Mouse (Mus musculus): Measurements from ENCODE around the gene H2-Ab1.

Gene H2-Ab1

DNA sequence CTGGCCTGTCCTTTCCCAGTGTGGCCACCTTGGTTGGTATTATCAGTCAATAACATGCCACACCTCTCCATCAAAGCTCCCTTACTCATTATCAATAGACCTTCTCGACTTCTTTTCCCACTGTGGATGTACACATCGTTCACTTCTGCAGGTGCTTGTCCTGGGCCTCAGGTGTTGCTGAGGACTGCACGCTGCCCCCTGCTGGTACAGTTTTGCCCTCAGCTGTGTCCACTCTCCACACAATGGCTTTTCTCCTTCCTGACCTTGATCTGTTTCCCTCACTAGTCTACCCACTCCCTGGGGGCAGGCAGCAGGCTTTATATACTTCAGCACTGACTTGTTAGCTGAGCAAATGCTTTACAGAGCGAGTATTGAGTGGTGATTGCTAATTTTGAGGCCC lies 28.4 kb downstream of the H2-Ab1 start:
- DNase-seq (ENCODE audit: low spot score), result peak; percentile 25

DNA sequence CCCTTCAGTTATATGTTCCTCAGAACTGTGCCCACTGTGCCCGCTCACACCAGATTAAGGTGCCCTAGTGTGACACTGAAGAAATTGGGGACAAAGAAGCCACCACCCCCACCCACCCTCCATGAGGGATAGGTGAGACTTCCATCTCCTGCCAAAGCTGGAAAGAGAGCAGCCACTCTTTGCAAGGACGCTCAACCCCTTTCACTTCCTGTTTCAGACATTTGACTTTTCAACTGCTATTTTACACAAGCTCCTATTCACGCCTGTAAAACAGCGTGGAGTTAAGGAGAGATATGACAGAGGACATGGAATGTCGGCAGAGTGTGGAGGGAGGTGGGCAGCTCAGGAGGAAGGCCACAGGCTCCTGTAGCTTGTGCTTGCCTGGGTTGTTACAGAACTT lies 29.0 kb downstream of the H2-Ab1 start:
- no peak for DNase-seq (ENCODE audit: low spot score)

DNA sequence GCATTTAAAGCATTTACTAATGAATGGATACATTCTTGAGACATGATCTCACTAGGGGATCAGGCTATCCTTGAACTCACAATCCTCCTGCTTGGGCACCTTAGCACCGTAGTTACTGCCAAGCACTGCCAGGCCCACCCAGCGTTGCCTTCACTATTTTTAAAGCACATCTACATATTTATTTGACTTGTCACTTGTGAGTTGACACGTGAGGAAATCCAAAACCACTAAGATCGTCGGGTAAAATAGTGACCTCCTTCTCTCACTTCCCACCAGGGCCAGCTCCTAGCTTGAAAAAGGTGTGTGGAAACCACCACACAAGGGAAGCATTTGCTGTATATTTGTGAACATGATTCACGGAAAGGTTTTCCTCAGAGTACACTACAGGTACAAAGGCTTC lies 29.5 kb downstream of the H2-Ab1 start:
- DNase-seq (ENCODE audit: low spot score), result no peak

DNA sequence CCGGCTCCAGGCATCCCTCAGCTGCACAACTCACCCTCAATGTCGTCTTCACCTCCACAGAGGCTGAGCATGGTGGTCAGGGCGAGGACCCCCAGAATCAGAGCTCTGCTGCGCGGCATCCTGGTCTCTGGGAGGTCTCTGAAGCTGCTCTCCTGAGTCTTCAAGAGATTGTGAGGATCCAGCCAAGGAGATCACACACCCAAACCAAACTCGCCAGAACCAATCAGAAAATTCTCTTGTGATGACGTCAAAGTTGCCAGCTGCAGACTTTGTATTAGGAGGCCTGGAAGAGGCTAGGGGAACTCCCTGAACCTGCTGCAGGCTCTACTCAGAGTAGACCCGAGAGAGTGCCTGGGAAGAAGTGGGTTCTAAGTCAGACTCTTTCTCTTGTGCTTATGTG lies 30.2 kb downstream of the H2-Ab1 start, which contains the start of gene H2-Aa:
Gene H2-Aa (minus strand): TSS at position 176 of the 400 bp plus-strand sequence.
- peak; percentile 77 for DNase-seq (ENCODE audit: low spot score)

DNA sequence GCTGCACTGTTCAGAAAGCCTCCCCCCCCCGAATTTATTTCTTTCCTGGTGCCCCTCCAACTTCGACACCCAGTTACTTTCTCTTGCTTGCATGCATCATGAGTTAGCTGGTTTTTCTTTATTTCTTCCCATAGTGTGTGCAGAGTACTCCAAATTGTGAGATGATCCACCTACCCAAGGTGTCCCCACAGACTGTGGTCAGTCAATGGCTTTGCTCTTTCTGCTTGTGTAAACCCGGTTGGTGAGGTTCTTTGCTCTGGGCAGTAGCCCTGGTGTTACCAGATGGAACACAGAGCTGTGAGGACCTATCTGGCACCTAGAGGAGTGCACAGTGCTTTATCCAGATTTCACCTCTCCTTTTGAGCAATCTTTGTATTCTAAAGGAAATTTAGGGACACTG lies 30.6 kb downstream of the H2-Ab1 start:
- no peak for DNase-seq (ENCODE audit: low spot score)

DNA sequence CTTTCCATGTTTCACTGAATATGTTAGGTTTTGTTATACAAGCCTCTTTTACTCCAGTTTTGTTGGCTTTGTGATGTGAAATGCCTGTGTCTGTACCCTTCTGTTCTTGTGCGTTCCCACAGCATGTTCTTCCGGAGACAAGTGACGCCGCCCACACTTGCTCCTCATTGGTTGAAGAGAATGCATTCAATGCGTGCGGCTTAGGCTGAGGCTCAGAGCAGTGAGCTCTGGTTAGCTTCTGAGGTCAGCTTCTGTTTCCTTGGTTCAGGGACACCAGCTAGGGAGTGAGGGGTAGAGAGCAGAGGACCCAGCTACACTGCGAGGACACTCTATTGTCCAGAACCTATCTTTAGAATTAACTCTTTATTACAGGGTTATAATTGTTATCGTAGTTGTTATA lies 34.1 kb downstream of the H2-Ab1 start:
- peak; percentile 79 for DNase-seq (ENCODE audit: low spot score)

DNA sequence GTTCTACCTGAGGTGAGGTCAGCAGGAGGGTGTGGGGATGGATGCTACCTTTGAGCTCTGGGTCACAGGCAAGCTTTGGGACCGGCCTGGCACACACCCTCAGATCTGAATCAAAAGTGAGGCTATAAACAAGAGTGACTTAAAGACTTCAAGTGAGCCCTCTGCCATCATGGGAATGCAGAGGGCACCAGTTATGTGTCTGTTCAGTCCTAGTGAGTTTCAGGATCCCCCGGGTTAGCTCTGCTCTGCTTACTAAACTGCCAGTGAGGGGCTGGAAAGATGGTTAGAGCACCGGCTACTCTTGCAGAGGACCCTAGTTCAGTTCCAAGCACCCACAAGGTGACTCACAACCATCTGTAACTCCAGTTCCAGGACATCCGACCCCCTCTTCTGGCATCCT lies 35.1 kb downstream of the H2-Ab1 start:
- DNase-seq (ENCODE audit: low spot score), result no peak

DNA sequence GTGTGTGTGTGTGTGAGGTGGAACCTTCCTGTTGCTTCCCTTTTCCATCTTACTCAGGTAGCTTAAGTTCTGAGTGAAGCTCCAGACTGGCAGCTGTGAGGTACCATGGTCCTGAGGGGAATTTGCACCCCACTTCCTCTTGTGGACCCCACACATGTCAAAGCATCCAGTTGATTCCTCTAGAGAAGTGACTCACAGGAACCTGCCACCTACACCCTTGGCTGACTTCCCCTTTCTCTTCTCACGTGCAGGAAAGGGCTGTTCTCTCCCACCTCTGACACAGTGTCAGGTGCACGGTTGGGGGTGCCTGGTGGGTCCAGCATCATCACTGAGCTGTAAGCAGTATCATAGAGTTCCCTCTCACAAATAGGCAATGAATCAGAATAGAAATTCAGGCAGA lies 36.0 kb downstream of the H2-Ab1 start:
- DNase-seq (ENCODE audit: low spot score), result no peak

DNA sequence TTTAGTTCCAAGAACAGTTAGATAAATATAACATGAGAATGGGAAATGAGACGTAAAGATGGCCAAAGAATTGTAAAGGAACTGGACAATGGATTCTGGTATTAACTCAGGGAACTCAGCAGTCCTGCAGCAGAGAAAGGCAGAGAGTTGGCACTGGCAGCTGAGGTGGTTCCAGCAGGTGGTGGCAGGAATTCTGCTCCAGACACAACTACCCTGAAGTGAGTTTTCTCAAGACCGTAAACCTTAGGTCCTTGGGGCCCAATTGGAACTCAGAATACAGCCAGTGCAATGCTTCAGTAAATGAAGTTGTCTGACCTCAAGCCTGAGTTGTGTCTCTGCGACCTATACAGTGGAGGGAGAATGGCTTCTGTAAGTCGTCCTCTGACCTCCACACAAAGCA lies 36.8 kb downstream of the H2-Ab1 start:
- DNase-seq (ENCODE audit: low spot score), result no peak

DNA sequence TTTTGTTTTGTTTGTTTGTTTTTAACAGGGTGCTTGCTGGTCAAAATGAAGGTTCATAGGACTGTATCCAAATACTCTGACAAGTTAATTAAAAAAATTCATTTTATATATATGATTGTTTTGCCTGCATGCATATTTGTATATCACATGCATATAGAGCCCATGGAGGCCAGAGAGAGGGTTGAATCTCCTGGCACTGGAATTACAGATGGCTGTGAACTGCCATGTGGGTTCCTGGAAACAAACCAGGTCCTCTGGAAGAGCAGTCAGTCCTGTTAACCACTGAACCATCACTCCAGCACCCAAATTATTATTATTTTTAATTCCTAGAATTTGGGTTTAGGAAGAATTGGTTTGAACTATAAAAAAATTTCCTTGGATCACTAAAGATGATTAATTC lies 37.8 kb downstream of the H2-Ab1 start:
- DNase-seq (ENCODE audit: low spot score), result no peak

DNA sequence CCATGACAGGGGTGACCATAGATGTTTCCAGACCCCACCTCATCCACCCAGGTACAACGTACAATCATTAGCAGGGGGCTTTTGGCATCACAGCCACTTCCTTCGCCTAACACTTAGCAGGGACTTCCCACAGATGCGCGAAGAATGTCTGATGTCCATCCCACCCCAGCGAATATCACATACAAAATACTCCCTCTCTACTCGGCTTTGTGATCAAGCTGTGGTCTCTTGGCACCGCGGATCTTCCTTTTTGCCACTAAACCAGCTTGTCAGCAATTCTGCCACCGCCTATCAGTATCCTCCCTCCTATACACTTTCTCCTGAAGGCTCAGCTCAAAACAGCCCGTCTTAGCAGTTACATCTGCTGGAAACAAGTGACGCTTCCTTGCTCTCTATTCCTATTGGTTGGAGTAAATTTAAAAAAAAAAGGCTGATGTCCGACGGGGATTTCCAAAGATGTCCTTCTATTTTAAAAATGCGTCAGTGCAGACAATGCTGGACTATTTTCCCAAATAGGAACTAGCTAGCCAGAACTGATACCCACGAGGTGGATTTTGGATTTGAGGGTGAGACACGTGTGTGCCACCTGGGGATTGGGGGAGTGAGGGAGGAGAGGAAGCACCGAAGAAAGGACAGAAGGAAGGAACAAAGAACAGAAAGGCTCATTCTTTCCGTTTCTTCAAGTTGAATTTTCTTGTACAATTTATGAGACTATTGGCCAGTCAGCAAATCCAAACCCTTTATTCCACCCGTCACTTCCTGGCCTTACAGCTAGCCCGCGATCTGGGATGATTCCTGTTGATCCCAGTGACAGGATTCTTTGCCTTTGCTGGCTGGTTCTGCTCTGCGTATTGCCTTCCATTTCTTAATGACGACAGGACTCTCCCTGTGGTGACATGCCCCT lies 38.7 kb downstream of the H2-Ab1 start:
- no peak for DNase-seq (ENCODE audit: low spot score)

DNA sequence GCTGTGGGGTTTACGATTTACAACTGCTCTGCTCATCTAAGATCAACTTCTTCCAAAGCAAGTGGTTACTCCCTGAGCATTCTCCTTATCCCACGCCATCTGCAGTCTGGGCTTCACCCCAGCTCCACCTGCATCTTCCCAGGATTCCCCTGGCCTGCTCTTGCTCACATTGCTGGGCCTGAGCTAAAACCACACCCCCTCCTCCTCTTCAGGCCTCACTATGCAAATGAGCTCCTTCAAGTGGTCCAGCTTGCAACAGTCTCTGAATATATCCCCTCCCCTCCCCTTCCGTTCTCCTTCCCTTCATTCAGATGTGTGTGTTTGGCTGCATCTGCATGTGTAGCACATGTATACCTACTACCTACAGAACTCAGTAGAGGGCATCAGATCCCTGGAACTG lies 41.9 kb downstream of the H2-Ab1 start:
- no peak for DNase-seq (ENCODE audit: low spot score)

DNA sequence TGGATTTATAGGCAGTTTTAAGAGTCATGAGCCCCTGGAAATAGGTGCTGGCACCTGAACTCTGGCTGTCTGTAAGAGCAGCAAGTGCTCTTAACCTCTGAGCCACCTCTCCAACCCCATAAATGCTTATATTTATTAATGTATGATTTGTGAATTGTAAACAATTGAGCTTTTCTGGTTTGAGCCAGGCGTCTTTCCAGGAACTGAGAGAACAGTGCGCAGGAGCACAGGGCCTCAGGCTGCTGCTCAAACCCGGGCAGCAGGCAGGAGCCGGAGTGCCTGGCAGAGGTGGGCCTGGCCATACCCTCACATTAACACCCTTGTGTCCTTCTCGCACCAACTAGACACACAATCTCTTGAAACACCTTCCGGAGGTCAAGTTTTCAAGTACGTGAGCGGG lies 42.6 kb downstream of the H2-Ab1 start:
- DNase-seq (ENCODE audit: low spot score), result no peak

DNA sequence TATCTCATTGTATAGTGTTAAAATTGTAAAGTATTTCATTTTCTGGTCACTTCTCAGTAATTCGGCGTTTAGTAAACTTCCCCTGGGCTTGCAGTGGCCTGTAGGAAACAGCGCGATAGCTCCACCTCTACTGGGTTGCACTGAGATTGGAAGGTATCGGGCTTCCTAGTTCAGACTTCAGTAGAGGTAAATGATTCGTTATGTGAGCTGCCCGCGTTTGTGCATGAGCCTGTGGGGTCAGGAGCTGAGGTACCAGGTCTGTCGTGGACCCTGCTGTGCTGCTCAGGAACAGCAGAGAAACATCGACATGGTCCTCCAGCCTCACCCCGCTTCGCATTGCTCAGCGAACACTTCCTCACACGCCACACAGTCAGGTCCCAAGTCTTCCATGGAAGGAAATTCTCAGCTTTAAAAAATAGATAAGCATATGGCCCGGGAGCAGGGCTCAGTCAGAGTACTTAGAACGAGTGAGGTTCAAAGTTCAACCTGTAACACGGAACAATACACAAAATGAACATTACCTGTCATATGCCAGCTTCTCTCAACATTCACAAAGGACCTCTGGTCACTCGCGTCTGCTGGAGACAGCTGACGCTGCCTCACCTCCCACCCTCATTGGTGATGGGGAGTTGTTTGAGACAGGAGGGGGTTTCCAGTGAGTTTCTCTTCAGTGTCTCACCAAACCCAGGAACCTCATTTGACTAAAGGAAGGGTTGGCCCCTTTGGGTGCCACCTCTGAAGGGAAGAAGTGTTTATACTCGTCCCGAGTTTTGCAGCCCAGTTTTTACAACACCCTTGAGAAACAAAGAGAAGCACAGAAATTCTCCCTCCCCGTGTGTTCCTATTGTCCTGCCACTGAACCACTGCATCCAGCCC lies 43.4 kb downstream of the H2-Ab1 start:
- DNase-seq (ENCODE audit: low spot score), result no peak

DNA sequence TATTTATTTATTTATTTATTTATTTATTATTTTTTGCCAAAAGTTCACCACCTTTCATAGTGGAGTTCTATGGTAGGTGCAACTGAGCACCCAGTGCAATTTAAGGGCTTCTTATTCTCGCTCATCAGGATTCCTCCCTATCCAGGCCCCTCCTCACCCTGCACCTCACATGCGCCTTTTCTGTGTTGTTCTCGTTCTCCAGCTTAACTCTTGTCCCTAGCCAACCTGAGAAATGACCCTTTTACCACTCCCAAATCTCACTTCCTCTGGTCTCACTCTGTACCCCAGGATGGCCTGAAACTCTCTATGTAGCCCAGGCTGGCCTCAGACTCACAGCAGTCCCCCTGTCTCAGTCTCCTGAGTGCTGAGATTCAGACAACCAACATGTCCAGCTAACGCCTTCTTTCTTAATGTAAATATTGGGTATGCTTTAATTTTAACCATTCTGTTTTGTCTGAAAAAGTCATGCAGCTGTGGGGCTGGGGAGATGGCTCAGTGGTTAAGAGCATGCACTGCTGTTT lies 44.2 kb downstream of the H2-Ab1 start:
- DNase-seq (ENCODE audit: low spot score), result no peak

DNA sequence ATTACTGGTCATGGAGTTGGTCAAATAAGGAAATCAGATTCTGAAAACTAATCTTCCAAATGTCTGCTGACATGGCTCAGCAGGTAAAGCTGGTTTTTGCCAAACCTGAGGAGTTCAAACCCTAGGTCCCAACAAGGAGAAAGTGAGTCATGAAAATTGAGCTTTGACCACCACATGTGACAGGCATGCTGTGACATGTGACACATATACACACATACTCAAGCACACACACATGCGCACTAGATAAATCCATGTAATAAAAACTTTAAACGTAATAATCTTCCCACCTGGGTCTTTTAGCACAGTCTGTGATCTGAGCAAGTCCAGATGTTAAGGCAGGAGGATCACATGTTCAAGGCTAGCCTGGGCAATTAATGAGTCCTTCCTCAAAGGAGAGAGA lies 46.3 kb downstream of the H2-Ab1 start:
- DNase-seq (ENCODE audit: low spot score), result no peak

DNA sequence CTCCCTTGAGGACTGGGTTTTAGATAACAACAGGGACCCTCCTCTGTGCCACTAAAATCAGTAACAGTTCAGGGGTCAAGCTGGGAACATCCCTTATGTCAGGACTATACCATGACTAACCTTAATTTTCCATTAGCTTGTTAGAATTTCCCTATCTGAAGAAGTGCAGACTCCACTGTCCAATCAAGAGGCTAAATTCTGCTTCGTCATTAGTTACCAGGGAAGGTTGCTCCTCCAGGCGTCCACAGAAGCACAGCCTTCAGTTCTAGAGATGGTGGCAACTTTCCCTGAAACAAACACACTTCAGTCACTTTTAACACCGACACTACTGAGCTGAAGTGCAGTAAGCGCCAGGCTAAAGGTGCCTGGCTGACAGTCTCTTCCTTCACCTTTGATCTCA lies 47.3 kb downstream of the H2-Ab1 start:
- DNase-seq (ENCODE audit: low spot score), result peak; percentile 65

DNA sequence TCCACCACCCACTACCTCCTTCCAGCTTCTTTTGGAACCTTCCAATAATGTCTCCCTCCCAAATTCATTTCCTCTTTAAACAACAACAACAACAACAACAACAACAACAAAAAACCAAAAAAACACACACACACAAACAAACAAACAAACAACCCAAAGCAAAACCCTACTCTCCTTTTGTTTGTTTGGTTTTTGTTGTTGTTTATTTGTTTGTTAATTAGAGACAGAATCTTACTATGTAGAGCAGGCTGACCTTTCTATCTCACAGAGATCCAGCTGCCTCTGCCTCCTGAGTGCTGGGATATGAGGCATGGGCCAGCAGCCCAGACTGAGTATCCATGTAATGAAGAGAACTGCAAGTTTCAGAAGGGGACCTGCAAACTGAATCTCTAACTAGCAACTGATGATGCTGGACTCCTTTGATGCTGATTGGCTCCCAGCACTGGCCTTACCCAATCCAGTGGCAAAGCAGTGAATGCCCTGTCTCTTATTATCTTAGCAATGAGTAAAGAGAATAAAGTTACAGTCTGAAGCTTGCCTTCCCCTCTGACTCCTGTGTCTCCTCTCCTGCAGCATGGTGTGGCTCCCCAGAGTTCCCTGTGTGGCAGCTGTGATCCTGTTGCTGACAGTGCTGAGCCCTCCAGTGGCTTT lies 48.0 kb downstream of the H2-Ab1 start, which contains the start of gene H2-Eb1:
Gene H2-Eb1 (plus strand): TSS at position 488 of the 651 bp plus-strand sequence.
- peak; percentile 82 for DNase-seq (ENCODE audit: low spot score)

DNA sequence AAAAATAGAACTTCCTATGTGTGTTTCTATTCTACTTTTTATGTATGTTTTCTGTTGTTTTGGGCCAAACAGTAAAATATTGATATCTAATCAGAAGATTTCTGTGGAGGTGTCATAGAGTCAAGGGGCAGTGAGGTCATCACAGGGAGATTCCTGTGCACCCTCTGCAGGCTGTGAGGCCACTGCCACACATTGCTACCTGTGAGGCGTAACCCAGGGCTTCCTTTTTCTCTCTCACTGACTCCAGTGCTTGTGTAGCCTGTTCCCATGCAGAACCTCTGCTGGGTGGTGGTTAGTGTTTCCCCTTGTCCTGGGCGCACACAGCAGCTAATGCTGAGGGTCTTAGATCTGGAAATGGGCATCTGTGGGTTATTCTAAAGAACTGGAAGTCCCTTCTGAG lies 48.9 kb downstream of the H2-Ab1 start:
- no peak for DNase-seq (ENCODE audit: low spot score)

DNA sequence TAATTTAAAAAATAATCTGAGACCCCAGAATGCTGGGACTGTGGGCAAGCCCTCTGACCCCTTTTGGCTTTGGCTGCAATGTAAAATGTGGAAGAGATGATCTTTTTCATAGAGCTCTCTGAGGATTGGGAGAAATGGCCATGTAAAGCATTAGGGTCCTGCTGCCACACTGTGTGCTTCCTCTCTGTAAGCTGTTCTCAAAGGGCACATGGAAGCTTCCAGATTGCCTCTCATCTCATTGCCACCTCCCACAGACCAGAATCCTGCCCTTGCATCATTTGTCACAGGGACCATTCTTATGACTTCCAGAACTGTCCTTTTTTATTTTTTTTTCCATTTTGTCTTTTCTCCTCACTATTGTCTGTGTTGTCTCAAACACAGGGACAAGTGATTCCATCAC lies 49.7 kb downstream of the H2-Ab1 start:
- DNase-seq (ENCODE audit: low spot score), result no peak

DNA sequence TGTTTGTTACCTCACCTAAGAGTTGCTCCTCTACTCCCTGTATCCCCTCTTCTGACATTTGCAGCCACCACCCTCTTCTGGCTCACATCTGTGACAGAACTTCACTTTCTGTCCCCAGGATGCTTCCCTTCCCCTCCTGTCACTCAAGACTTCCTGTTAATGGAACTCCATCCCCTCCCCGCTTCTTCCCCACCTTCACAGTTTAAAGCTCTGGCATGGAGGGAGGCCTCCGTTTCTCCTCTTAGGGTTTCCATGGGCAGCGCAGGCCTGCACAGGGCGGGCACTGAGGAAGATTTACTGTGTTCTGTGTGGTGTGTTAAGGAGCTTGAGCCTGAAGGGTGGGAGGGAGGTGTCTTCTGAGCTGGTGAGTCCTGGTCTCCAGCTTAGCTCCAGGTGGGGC lies 50.7 kb downstream of the H2-Ab1 start:
- no peak for DNase-seq (ENCODE audit: low spot score)

DNA sequence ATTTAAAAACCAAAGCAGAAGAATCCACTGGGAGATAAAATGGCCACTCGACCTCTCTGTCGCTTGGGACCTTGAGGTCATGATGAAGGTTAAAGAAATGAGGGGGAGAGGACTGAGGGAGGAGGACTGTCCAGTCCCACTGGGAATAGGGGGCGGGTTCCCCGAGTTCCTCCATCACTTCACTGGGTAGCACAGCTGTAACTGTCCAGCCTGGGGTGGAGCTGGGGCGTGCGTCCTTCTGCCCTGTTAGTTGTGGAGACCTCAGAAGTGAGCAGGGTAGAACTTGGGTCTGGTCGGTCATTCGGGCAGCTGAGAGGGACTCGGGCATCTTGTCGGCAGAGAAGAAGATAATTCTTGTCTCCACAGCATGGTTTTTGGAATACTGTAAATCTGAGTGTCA lies 51.7 kb downstream of the H2-Ab1 start:
- DNase-seq (ENCODE audit: low spot score), result no peak

Data from urinary bladder, postnatal 14 days (tissue).